Mouse (Mus musculus) MEL (cell line): Measurements from ENCODE around the gene Bbs12. TPM values are rescaled to one million over a fixed set of nuclear protein-coding genes. Genes with fewer than 3 reads are reported as not detected.

Experiments
- DNase-seq: peaks from one replicate; pipeline ENCODE4 v3.0.0; 2011; ENCODE audit warnings: low read depth, low spot score
- H3K27ac ChIP-seq: 2 replicates; pipeline ENCODE4 v1.5.1; 2012; ENCODE audit warnings: low read depth, mild to moderate bottlenecking, control low read depth, low read length, moderate library complexity; ENCODE audit not compliant: control insufficient read depth
- H3K27me3 ChIP-seq, 2 experiments: fragments of 150-350 bp in 1 of 2; sonication (generic) in 1 of 2; 2 replicates each; pipeline ENCODE4 v1.6.1; 2012; ENCODE audit warnings: low read length in 2 of 2, mild to moderate bottlenecking in 2 of 2, improper control_type of control experiment in 1 of 2, moderate library complexity in 1 of 2; ENCODE audit not compliant: insufficient read depth in 2 of 2, control insufficient read depth in 1 of 2
- H3K36me3 ChIP-seq, 2 experiments: 2 replicates each; pipeline ENCODE4 v1.6.1; 2012 to 2014; ENCODE audit warnings: low read length in 2 of 2, improper control_type of control experiment in 1 of 2, inconsistent platforms in 1 of 2, mild to moderate bottlenecking in 1 of 2; ENCODE audit not compliant: insufficient read depth in 2 of 2, control insufficient read depth in 1 of 2
- H3K4me1 ChIP-seq, 2 experiments: fragments of 150-350 bp in 1 of 2; sonication (generic) in 1 of 2; 2 replicates each; pipeline ENCODE4 v1.6.1; 2012; ENCODE audit warnings: low read length in 2 of 2, improper control_type of control experiment in 1 of 2, mild to moderate bottlenecking in 1 of 2; ENCODE audit not compliant: insufficient read depth in 2 of 2, control insufficient read depth in 1 of 2
- H3K4me3 ChIP-seq, 2 experiments: fragments of 150-350 bp in 1 of 2; sonication (generic) in 1 of 2; 2 replicates each; pipeline ENCODE4 v1.5.1; 2012; ENCODE audit warnings: low read depth in 2 of 2, low read length in 2 of 2, mild to moderate bottlenecking in 2 of 2, moderate library complexity in 2 of 2, control low read depth in 1 of 2, improper control_type of control experiment in 1 of 2; ENCODE audit not compliant: control insufficient read depth in 1 of 2, insufficient read depth in 1 of 2
- H3K79me2 ChIP-seq: 2 replicates; pipeline ENCODE4 v1.6.1; 2012; ENCODE audit warnings: mild to moderate bottlenecking, low read length, moderate library complexity; ENCODE audit not compliant: control insufficient read depth, poor library complexity, insufficient read depth
- H3K9ac ChIP-seq: 2 replicates; pipeline ENCODE4 v1.6.1; 2012; ENCODE audit warnings: low read depth, mild to moderate bottlenecking, control low read depth, low read length, moderate library complexity; ENCODE audit not compliant: control insufficient read depth, poor library complexity, severe bottlenecking
- H3K9me3 ChIP-seq: fragments of 150-350 bp; sonication (generic); replicated peaks from 2 replicates; pipeline ENCODE4 v1.6.1; 2012; ENCODE audit warnings: mild to moderate bottlenecking, low read length, improper control_type of control experiment, moderate library complexity; ENCODE audit not compliant: insufficient read depth
- CHD1 ChIP-seq: IDR thresholded peaks from 2 replicates; pipeline ENCODE4 v1.6.1; 2012; ENCODE audit warnings: low read depth, mild to moderate bottlenecking, inconsistent platforms, low read length, improper control_type of control experiment
- CHD2 ChIP-seq: IDR thresholded peaks from 2 replicates; pipeline ENCODE4 v1.6.1; 2011; ENCODE audit warnings: low read length, improper control_type of control experiment
- CTCF ChIP-seq, 3 experiments: IDR thresholded peaks in 2 of 3; conservative IDR thresholded peaks in 1 of 3; 2 replicates each; pipeline ENCODE4 v1.5.1; 2011 to 2012; ENCODE audit warnings: low read length in 3 of 3, low read depth in 2 of 3, mild to moderate bottlenecking in 2 of 3, improper control_type of control experiment in 1 of 3, inconsistent platforms in 1 of 3, mixed read lengths in 1 of 3, moderate library complexity in 1 of 3; ENCODE audit not compliant: control insufficient read depth in 1 of 3, insufficient read depth in 1 of 3, poor library complexity in 1 of 3, severe bottlenecking in 1 of 3
- ELF1 ChIP-seq: IDR thresholded peaks from 2 replicates; pipeline ENCODE4 v1.6.1; 2014; ENCODE audit warnings: low read depth, mild to moderate bottlenecking, inconsistent platforms, low read length, improper control_type of control experiment, moderate library complexity
- EP300 ChIP-seq, 2 experiments: IDR thresholded peaks; 2 replicates each; pipeline ENCODE4 v1.6.1; 2011; ENCODE audit warnings: improper control_type of control experiment in 2 of 2, low read length in 2 of 2, low read depth in 1 of 2, mild to moderate bottlenecking in 1 of 2
- ETS1 ChIP-seq: IDR thresholded peaks from 2 replicates; pipeline ENCODE4 v1.6.1; 2012; ENCODE audit warnings: low read depth, mild to moderate bottlenecking, inconsistent platforms, low read length, improper control_type of control experiment, moderate library complexity
- JUND ChIP-seq: IDR thresholded peaks from 2 replicates; pipeline ENCODE4 v1.6.1; 2011; ENCODE audit warnings: low read depth, mild to moderate bottlenecking, improper control_type of control experiment, low read length
- MAFK ChIP-seq: IDR thresholded peaks from 2 replicates; pipeline ENCODE4 v1.6.1; 2011; ENCODE audit warnings: low read depth, mild to moderate bottlenecking, low read length, improper control_type of control experiment, borderline replicate concordance
- MAZ ChIP-seq: IDR thresholded peaks from 2 replicates; pipeline ENCODE4 v1.6.1; 2012; ENCODE audit warnings: low read depth, mild to moderate bottlenecking, inconsistent platforms, low read length, improper control_type of control experiment
- MYB ChIP-seq: IDR thresholded peaks from 2 replicates; pipeline ENCODE4 v1.6.1; 2011; ENCODE audit warnings: mild to moderate bottlenecking, low read depth, low read length, improper control_type of control experiment
- MYC ChIP-seq: IDR thresholded peaks from 2 replicates; pipeline ENCODE4 v1.6.1; 2011; ENCODE audit warnings: low read depth, mild to moderate bottlenecking, low read length, improper control_type of control experiment, moderate library complexity
- NRF1 ChIP-seq: IDR thresholded peaks from 2 replicates; pipeline ENCODE4 v1.6.1; 2014; ENCODE audit warnings: low read depth, mild to moderate bottlenecking, inconsistent platforms, low read length, improper control_type of control experiment, moderate library complexity; ENCODE audit not compliant: poor library complexity, insufficient read depth, severe bottlenecking
- RCOR1 ChIP-seq: IDR thresholded peaks from 2 replicates; pipeline ENCODE4 v1.6.1; 2012; ENCODE audit warnings: low read depth, mild to moderate bottlenecking, inconsistent platforms, low read length, improper control_type of control experiment
- USF1 ChIP-seq: IDR thresholded peaks from 2 replicates; pipeline ENCODE4 v1.6.1; 2014; ENCODE audit warnings: low read depth, mild to moderate bottlenecking, inconsistent platforms, low read length, improper control_type of control experiment, moderate library complexity
- USF2 ChIP-seq, 2 experiments: IDR thresholded peaks; 2 replicates each; pipeline ENCODE4 v1.6.1; 2011 to 2012; ENCODE audit warnings: improper control_type of control experiment in 2 of 2, low read length in 2 of 2, borderline replicate concordance in 1 of 2, inconsistent platforms in 1 of 2, low read depth in 1 of 2, mild to moderate bottlenecking in 1 of 2; ENCODE audit not compliant: insufficient read depth in 1 of 2
- ZC3H11A ChIP-seq: IDR thresholded peaks from 2 replicates; pipeline ENCODE4 v1.6.1; 2012; ENCODE audit warnings: low read depth, mild to moderate bottlenecking, inconsistent platforms, low read length, improper control_type of control experiment
- ZNF384 ChIP-seq: IDR thresholded peaks from 2 replicates; pipeline ENCODE4 v1.6.1; 2012; ENCODE audit warnings: low read depth, mild to moderate bottlenecking, inconsistent platforms, low read length, improper control_type of control experiment
- polyA plus RNA-seq, 2 experiments: library from polyadenylated mRNA; stranded (reverse) in 1 of 2; unstranded in 1 of 2; fragments of >175 nt in 1 of 2; fragments of >200 nt in 1 of 2; gene quantifications; 2 replicates each; pipeline versions ENCODE4 v1.2.1 to v1.2.4; 2012; ENCODE audit warnings: low replicate concordance in 2 of 2, low read depth in 1 of 2; ENCODE audit not compliant: insufficient read length in 2 of 2, insufficient read depth in 1 of 2, missing spikeins in 1 of 2
- total RNA-seq: library from RNA; depleted of rRNA; stranded (reverse); fragments of 300-350 nt; gene quantifications from 2 replicates; pipeline ENCODE4 v1.2.3, GENCODE M21; 2012

Gene Bbs12
- total and polyA plus RNA-seq, 3 experiments, result 5.7 to 7.1 TPM; not detected in 1

DNA sequence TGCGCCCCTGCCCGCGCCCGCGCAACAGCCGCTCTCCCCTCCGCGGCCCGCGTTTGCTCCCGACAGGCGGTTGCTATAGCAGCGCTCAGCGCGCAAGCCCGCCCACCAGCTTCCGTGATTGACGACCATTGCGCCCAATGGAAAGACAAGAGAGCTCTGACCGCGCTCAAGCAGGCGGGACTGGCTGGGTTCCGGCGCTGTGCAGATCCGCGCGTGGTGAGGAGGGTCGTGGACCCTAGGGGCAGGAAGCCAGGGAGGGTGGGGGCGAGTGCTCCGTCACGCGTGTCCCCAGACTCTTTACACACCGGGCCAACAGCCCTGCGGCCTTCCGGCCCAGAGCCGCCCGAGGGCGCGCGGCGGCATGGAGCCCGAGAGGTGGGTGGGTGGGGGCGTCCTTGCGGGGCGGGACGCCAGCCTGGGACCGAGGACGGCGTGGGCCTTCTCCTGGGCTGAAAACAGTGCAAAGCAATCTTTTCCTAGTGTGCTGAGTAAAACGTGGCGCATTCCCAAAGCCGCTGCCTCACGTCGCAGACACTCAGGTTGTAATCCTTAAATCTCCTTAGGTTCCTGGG is at the start of gene Bbs12, which contains the start of gene Cetn4 (continued):
- TF ChIP-seq RCOR1 (no peak), CTCF (IDR thresholded peaks at IDR 0.05 in 2 of 3, conservative IDR thresholded peaks at IDR 0.05 in 1 of 3; ENCODE audit: control insufficient read depth in 1 of 3, insufficient read depth in 1 of 3, low read depth in 2 of 3, low read length in 3 of 3, poor library complexity in 1 of 3, severe bottlenecking in 1 of 3) (no peak), MAFK (no peak)

DNA sequence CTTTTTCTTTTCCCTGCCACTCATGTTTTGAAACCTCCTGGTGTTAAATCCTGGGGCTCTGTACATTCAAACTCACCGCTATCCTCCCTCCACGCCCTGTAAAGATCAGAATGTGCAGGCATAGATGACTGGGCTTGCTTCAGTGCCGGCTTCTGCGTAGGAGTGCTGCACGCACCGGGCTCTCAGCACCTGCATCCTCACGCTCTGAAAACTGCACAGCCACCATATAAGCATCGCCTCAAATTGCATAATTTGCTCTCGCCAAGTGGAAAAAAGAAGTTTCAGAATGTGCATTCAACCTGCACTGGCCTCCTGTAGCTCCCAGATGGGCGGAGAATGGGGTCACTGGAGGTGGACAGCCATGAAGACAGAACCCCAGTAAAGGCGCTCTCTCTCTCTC is 44.0 kb upstream of the Bbs12 start:
- H3K9me3 ChIP-seq, result no peaks in the 10 kb centered on the region
- H3K4me1 ChIP-seq, result no peaks in the 10 kb centered on the region
- no peak overlapping the region for H3K27ac ChIP-seq
- no peaks in the 10 kb centered on the region for H3K36me3 ChIP-seq
- no peaks in the 10 kb centered on the region for H3K79me2 ChIP-seq
- no peaks in the 10 kb centered on the region; a peak in 2 of 4 replicates for H3K27me3 ChIP-seq
- TF ChIP-seq CTCF (IDR thresholded peaks at IDR 0.05 in 2 of 3, conservative IDR thresholded peaks at IDR 0.05 in 1 of 3; ENCODE audit: control insufficient read depth in 1 of 3, insufficient read depth in 1 of 3, low read depth in 2 of 3, low read length in 3 of 3, poor library complexity in 1 of 3, severe bottlenecking in 1 of 3) (no peak), ZNF384 (no peak), MYB (no peak), ETS1 (no peak), NRF1 (no peak), RCOR1 (no peak), CHD1 (no peak), EP300 (IDR thresholded peaks at IDR 0.05; ENCODE audit: low read depth in 1 of 2, low read length in 2 of 2) (no peak), ELF1 (no peak)
- DNase-seq, result no peak
- no peak overlapping the region for H3K9ac ChIP-seq
- H3K4me3 ChIP-seq, result no peak overlapping the region

DNA sequence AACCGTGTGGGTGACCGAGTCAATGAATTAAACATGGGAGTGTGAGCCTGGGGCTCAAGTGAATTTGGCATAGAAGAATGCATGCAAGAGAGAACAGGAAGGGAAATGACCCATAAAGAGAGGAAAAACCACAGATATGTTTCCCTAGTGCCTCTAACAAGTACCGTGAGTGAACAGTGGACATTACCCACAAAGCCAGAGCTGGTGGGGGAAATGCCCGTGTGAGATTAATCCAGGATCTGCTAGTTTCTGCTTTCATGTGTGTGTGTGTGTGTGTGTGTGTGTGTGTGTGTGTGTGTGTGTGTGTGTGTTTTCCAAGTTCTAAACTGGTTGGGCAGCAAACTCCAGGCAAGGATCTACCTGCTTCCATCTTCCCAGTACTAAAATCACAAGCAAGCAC is 42.4 kb upstream of the Bbs12 start:
- no peaks in the 10 kb centered on the region for H3K27me3 ChIP-seq
- no peak overlapping the region for H3K4me3 ChIP-seq
- DNase-seq, result no peak
- no peaks in the 10 kb centered on the region for H3K36me3 ChIP-seq
- TF ChIP-seq CHD2 (no peak), USF2 (IDR thresholded peaks at IDR 0.05; ENCODE audit: borderline replicate concordance in 1 of 2, insufficient read depth in 1 of 2, low read depth in 1 of 2, low read length in 2 of 2) (no peak), CTCF (IDR thresholded peaks at IDR 0.05 in 2 of 3, conservative IDR thresholded peaks at IDR 0.05 in 1 of 3; ENCODE audit: control insufficient read depth in 1 of 3, insufficient read depth in 1 of 3, low read depth in 2 of 3, low read length in 3 of 3, poor library complexity in 1 of 3, severe bottlenecking in 1 of 3) (no peak), ZC3H11A (no peak), JUND (no peak), MYC (no peak), MAFK (no peak), USF1 (no peak), MAZ (no peak)
- no peak overlapping the region for H3K27ac ChIP-seq
- no peak overlapping the region for H3K9ac ChIP-seq
- H3K9me3 ChIP-seq, result no peaks in the 10 kb centered on the region
- no peaks in the 10 kb centered on the region for H3K79me2 ChIP-seq
- peaks cover 0 to 5% of the 10 kb centered on the region in 2 experiments; a peak in 2 of 4 replicates for H3K4me1 ChIP-seq
